Mouse (Mus musculus) neural tube, embryonic 14.5 days (tissue): Measurements from ENCODE around the gene Sugt1. TPM values are rescaled to one million over a fixed set of nuclear protein-coding genes. Genes with fewer than 3 reads are reported as not detected.

Source experiments
- ATAC-seq: fragments of 200-750 bp; cut with Nextera tagmentation; 2 replicates; pipeline ENCODE4 v1.8.0; 2017; ENCODE audit warnings: low read depth, mild to moderate bottlenecking, moderate TSS enrichment, moderate library complexity
- H3K27ac ChIP-seq: fragments of 300-500 bp; sonication (generic); 2 replicates; pipeline ENCODE4 v1.5.1; 2014; ENCODE audit warnings: low read depth, mild to moderate bottlenecking, control low read depth, low read length, moderate library complexity, mixed read lengths
- H3K27me3 ChIP-seq: fragments of 300-500 bp; sonication (generic); 2 replicates; pipeline ENCODE4 v1.6.1; 2014; ENCODE audit warnings: low read length; ENCODE audit not compliant: control insufficient read depth, insufficient read depth
- H3K36me3 ChIP-seq: fragments of 300-500 bp; sonication (generic); 2 replicates; pipeline ENCODE4 v1.6.1; 2014; ENCODE audit warnings: low read length, mixed read lengths; ENCODE audit not compliant: control insufficient read depth, insufficient read depth
- H3K4me1 ChIP-seq: fragments of 300-500 bp; sonication (generic); 2 replicates; pipeline ENCODE4 v1.6.1; 2014; ENCODE audit warnings: low read length; ENCODE audit not compliant: control insufficient read depth, insufficient read depth
- H3K4me2 ChIP-seq: fragments of 300-500 bp; sonication (generic); 2 replicates; pipeline ENCODE4 v1.6.1; 2014; ENCODE audit warnings: mild to moderate bottlenecking, low read depth, low read length, control low read depth
- H3K4me3 ChIP-seq: fragments of 300-500 bp; sonication (generic); 2 replicates; pipeline ENCODE4 v1.5.1; 2014; ENCODE audit warnings: low read depth, low read length, control low read depth, mixed read lengths
- H3K9ac ChIP-seq: fragments of 300-500 bp; sonication (generic); replicated peaks from 2 replicates; pipeline ENCODE4 v1.6.1; 2014; ENCODE audit warnings: low read depth, mild to moderate bottlenecking, control low read depth, low read length, mixed read lengths
- H3K9me3 ChIP-seq: fragments of 300-500 bp; sonication (generic); 2 replicates; pipeline ENCODE4 v1.6.1; 2016; ENCODE audit warnings: low read length; ENCODE audit not compliant: control insufficient read depth
- WGBS: fragments of 180-500 bp; shearing (Covaris S2); extraction: QIAGEN DNeasy Blood & Tissue Kit; methylation state at CpG from one replicate; pipeline ENCODE4 v1.1.7; 2014; 5-methylcytosine and 5-hydroxymethylcytosine counted together
- polyA plus RNA-seq: library from polyadenylated mRNA; unstranded; fragments of >200 nt; fragmentation: Nextera tagmentation; extraction: Ambion mirVana; gene quantifications from 2 replicates; pipeline ENCODE4 v1.2.1, GENCODE M21; 2014

The Sugt1 gene
- 91.7 and 117 TPM in 2 replicates for polyA plus RNA-seq

DNA sequence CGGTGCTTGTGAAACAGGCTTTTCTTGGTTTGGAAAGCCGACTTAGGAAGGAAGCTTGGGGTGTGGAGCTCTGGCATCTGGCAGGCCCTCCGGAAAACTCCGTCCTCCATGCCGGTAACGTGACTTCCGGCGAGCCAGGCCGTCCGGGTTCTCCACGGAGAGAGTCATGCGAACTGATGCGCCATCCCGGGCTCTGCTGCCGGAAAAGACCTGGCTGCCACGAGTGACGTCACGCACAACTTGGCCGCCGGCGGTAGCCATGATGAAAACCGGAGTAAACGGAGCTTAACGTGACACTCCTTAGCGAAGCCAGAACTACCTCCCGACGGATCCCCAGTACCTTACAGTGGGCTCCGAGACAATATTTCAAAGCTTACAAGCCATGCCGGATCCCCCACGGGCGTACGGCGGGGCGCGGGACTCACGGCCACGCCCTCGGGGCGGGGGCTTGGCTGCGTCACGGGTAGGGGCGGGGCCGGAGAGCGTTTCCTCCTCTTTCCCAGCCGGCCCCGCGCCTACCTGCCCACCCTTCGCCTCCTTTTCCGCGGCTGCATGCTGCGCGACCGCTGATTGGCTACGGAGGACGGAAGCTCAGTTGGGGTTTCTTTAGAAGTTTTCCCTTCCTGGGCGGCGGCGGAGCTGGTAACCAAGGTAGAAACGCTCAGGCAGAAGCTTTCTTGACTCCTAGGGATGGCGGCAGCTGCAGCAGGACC, at the start of gene Sugt1:
TSS of gene Sugt1 (plus strand) at position 553 of the 713 bp plus-strand sequence.
- peak; percentile 98 for ATAC-seq
- Histone ChIP-seq H3K4me3 (peak within 1 kb of the TSS; percentile 51), H3K36me3 (no peaks in the 10 kb centered on the region), H3K27ac (peak within 1 kb of the TSS; percentile 97), H3K9ac (peak within 1 kb of the TSS; percentile 53), H3K9me3 (no peaks in the 10 kb centered on the region), H3K4me1 (peaks cover 14% of the 10 kb centered on the region), H3K4me2 (peak within 1 kb of the TSS; percentile 86), H3K27me3 (no peaks in the 10 kb centered on the region)
- WGBS, result under 1% methylated on average over 55 of the region's 60 CpGs

DNA sequence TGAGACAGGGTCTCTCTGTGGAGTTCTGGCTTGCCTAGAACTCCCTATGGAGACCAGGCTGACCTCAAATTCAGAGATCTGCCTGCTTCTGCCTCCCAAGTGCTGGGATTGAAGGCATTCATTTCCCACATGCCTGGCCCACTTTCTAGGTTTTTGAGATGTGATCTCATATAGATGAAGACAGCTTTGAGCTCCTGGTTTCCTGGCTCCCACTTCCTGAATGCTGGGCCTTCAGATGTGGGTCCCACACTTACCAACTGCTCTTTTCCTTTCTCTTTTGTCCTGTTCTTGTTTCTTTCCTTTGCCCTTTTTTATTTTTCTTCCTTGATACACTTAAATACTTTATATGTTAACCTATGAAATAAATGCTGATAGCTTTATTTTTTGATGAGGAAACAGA, 49.6 kb upstream of the Sugt1 start:
- ATAC-seq, result no peak
- Histone ChIP-seq H3K4me1 (no peaks in the 10 kb centered on the region), H3K27ac (no peak overlapping the region), H3K36me3 (no peaks in the 10 kb centered on the region), H3K4me3 (no peak overlapping the region), H3K9ac (no peak overlapping the region), H3K9me3 (no peaks in the 10 kb centered on the region), H3K4me2 (no peak overlapping the region), H3K27me3 (no peaks in the 10 kb centered on the region)

- Histone ChIP-seq H3K9me3 (no peaks in the 10 kb centered on the region), H3K36me3 (no peaks in the 10 kb centered on the region)
- no peak for ATAC-seq
Measured at GRCm38 (mm10) chr14:79541606-79542005, 45.9 kb upstream of the Sugt1 start.

DNA sequence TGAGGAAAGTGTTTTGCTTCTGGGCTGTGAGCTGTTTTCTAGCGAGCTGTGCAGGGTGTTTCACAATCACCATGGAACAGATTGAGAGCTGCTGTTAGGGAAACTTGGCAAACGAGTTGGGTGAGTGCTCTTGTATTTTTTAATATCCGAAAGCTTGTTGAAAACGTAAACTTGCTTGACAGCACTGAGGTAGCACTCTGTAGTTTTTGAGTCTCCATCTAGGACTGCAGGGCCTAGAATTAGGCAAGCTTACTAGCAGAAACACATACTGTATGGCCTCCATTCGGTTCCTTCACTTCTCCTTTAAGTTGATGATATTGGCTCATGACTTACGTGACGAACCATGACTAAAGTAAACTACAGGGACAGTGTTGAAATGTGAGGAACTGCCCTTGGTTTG, 38.1 kb upstream of the Sugt1 start:
- no peak overlapping the region for H3K9ac ChIP-seq
- H3K27me3 ChIP-seq, result no peaks in the 10 kb centered on the region
- no peaks in the 10 kb centered on the region for H3K36me3 ChIP-seq
- H3K4me1 ChIP-seq, result no peaks in the 10 kb centered on the region
- no peak overlapping the region for H3K27ac ChIP-seq
- WGBS, result 85% methylated on average over 7 of the region's 7 CpGs
- H3K4me2 ChIP-seq, result no peak overlapping the region
- no peaks in the 10 kb centered on the region for H3K9me3 ChIP-seq
- ATAC-seq, result no peak
- H3K4me3 ChIP-seq, result no peak overlapping the region

More at GRCm38 (mm10) chr14:79541606-79542005, 45.9 kb upstream of the Sugt1 start:
- Histone ChIP-seq H3K9ac (no peak overlapping the region), H3K27me3 (no peaks in the 10 kb centered on the region), H3K4me1 (no peaks in the 10 kb centered on the region), H3K4me3 (no peak overlapping the region), H3K4me2 (no peak overlapping the region), H3K27ac (no peak overlapping the region)

GRCm38 (mm10) chr14:79551929-79552328, 35.6 kb upstream of the Sugt1 start:
- H3K4me2 ChIP-seq, result no peak overlapping the region
- WGBS, result 83% methylated on average over 2 of the region's 2 CpGs

GRCm38 (mm10) chr14:79552854-79553253, 34.6 kb upstream of the Sugt1 start:
- Histone ChIP-seq H3K4me2 (no peak overlapping the region), H3K27ac (no peak overlapping the region), H3K4me1 (no peaks in the 10 kb centered on the region), H3K27me3 (no peaks in the 10 kb centered on the region), H3K4me3 (no peak overlapping the region), H3K9ac (no peak overlapping the region), H3K9me3 (no peaks in the 10 kb centered on the region), H3K36me3 (no peaks in the 10 kb centered on the region)
- 93% methylated on average over 1 of the region's 1 CpGs for WGBS
- no peak for ATAC-seq

More at GRCm38 (mm10) chr14:79551929-79552328, 35.6 kb upstream of the Sugt1 start:
- H3K9ac ChIP-seq, result no peak overlapping the region
- no peaks in the 10 kb centered on the region for H3K9me3 ChIP-seq
- H3K27ac ChIP-seq, result no peak overlapping the region
- no peak for ATAC-seq
- H3K27me3 ChIP-seq, result no peaks in the 10 kb centered on the region
- H3K36me3 ChIP-seq, result no peaks in the 10 kb centered on the region
- no peak overlapping the region for H3K4me3 ChIP-seq
- no peaks in the 10 kb centered on the region for H3K4me1 ChIP-seq

DNA sequence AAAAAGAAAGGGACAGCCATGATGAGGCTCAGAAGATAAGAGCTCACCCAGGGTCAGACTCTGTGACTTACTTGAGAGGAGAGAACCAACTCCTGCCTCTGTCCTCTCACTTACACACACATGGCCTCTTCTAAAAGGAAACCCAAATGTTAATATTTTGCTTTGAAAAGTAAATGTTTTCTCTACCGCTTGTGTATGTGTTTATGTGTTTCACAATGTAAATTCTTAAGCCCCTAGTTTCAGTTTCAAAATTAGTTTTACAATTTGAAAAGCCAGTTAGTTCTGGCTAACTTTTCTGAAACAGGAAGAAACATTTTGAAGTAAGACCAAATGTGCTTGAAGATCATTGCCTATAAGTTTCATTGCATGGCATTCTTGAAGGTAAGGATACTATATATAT, 29.7 kb upstream of the Sugt1 start:
- no peak overlapping the region for H3K4me2 ChIP-seq
- WGBS, result 89% methylated on average over 1 of the region's 1 CpGs
- no peak for ATAC-seq
- no peaks in the 10 kb centered on the region for H3K4me1 ChIP-seq
- no peaks in the 10 kb centered on the region for H3K27me3 ChIP-seq
- H3K27ac ChIP-seq, result no peak overlapping the region
- H3K9ac ChIP-seq, result no peak overlapping the region
- no peaks in the 10 kb centered on the region for H3K36me3 ChIP-seq
- no peak overlapping the region for H3K4me3 ChIP-seq
- H3K9me3 ChIP-seq, result no peaks in the 10 kb centered on the region

DNA sequence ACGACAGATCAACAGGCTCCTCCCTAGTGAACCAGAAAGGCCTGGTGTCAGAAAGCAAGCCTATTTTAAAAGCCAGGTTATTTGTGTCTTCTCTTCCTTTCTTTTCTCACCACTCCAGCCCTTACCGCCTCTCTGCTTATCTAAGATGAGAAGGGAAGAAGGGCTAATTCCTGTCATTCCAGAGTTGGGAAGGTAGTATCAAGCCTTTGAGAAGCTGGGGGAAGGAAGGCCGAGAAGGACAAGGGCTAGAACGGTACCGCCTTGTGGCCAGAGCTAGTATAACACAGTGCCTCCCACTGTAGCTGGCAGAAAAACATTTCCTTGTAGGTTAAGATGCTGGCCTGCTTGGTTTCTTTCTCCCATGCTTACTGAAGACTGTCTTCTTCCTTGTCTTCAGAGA, 24.7 kb upstream of the Sugt1 start:
- H3K4me3 ChIP-seq, result no peak overlapping the region
- no peak for ATAC-seq

GRCm38 (mm10) chr14:79564784-79565183, 22.7 kb upstream of the Sugt1 start:
- Histone ChIP-seq H3K4me1 (no peaks in the 10 kb centered on the region), H3K4me2 (no peak overlapping the region), H3K9me3 (no peaks in the 10 kb centered on the region), H3K27me3 (no peaks in the 10 kb centered on the region), H3K27ac (no peak overlapping the region), H3K36me3 (no peaks in the 10 kb centered on the region), H3K9ac (no peak overlapping the region), H3K4me3 (no peak overlapping the region)
- ATAC-seq, result no peak
- WGBS, result 69% methylated on average over 6 of the region's 6 CpGs

More for the DNA sequence above, 24.7 kb upstream of the Sugt1 start:
- Histone ChIP-seq H3K9ac (no peak overlapping the region), H3K27ac (no peak overlapping the region), H3K36me3 (no peaks in the 10 kb centered on the region), H3K27me3 (no peaks in the 10 kb centered on the region), H3K9me3 (no peaks in the 10 kb centered on the region), H3K4me2 (no peak overlapping the region), H3K4me1 (no peaks in the 10 kb centered on the region)
- WGBS, result 27% methylated on average over 5 of the region's 5 CpGs
